Mouse (Mus musculus) bone marrow, adult 2 months (tissue): ENCODE data around the gene Mdfic.

Source experiments
- CTCF ChIP-seq: fragments of 200-500 bp; IDR thresholded peaks from 2 replicates; pipeline ENCODE4 v1.5.1; 2011; ENCODE audit warnings: low read length, control low read depth; ENCODE audit not compliant: control insufficient read depth, insufficient read depth
- POLR2A ChIP-seq: fragments of 200-500 bp; IDR thresholded peaks from 2 replicates; pipeline ENCODE4 v1.6.1; 2011; ENCODE audit warnings: low read depth, mild to moderate bottlenecking, control low read depth, low read length, borderline replicate concordance; ENCODE audit not compliant: control insufficient read depth

DNA sequence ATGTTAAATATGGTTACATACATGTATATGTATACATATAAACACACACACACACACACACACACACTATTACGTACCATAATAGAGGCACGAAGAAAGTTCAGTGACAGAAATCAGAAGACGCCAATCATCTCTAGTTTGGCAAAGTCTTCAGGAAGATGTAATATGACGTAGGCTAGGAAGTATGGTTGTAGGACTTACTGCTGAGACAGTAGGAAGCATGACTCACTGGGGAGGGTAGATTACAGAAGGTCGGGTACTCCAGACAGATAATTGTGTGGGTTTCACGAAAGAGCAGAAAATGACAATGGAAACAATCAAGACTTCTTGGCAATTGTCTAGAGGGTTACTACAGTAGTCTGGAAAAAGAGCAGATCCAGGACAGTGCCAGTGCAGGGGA is 6.0 kb downstream of the Mdfic start:
- TF ChIP-seq POLR2A (no peak), CTCF (no peak)
